Mouse (Mus musculus): Measurements from ENCODE around the gene Gm5737.

The Gm5737 gene

DNA sequence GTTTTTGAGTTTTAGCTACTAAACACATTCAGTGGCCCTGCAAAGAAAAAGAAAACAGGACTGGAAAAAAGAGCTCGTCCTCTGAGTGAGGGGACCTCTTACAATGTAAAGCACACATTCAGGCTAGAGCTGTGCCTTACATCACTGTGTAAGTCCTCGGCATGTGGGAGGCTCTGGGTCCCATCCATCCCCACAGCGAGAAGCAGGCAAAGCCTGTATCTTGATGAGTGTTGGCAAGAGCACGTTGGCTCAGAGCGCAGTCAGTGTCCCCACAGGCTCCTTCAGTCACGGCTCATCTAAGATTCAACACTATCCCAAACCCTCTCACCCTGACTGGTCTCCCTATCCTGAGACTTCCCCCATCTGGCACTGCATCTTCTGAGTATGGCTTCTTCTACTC is 66.1 kb downstream of the Gm5737 start:
- no peak for DNase-seq (ENCODE audit: low spot score)

DNA sequence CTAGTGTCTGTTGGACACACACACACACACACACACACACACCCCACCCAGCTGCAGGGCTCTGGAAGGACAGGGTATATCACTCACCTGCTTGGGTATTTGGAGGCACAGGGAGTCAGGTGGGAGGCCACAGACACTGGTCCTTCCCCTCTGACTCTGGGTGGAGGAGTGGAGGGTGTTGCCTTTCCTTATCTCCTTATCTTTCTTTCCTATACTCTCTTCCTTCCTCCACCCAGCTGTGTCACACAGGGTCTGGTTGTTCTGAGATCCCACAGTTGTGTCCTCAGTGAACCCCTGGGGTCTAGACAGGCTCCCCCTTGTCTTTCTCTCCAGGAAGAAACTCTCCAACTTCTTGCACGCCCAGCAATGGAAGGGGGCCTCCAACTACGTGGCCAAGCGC is 67.8 kb downstream of the Gm5737 start:
- DNase-seq (ENCODE audit: low spot score): no peak

DNA sequence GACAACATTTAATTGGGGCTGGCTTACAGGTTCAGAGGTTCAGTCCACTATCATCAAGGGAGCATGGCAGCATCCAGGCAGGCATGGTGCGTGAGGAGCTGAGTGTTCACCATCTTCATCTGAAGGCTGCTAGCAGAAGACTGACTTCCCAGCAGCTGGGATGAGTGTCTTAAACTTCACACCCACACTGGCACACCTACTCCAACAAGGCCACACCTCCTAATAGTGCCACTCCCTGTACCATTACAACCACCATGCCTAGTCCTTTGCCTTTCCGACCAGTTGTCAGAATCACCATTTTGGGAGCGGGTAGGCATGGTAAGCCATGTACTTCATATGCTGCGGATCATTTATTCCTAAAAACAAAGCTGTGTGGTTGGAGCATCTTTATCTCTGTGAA is 68.6 kb downstream of the Gm5737 start:
- DNase-seq (ENCODE audit: low spot score): no peak

Measured in embryo, embryonic 10.5 days (tissue).